Mouse (Mus musculus): ENCODE measurements around the gene Grk2.

GRCm38 (mm10) chr19:4257216-4257896 is 48.7 kb downstream of the Grk2 start:
- peak; percentile 85 for TF ChIP-seq CTCF (IDR thresholded peaks at IDR 0.05; ENCODE audit: insufficient read depth, low read length)
- no peak for TF ChIP-seq POLR2A (IDR thresholded peaks at IDR 0.05; ENCODE audit: borderline replicate concordance, extremely low read depth, low read depth, low read length)
